Mouse (Mus musculus) megakaryocyte-erythroid progenitor cell, adult 5-6 weeks (primary cell): ENCODE measurements at regions not wholly inside any gene's neighbourhood (a gene's known extent, or its start where the extent isn't known, plus 50 kb on each side); places are given as distances from the start of the nearest gene placed in this dataset.

Source experiments
- ATAC-seq: replicated peaks from 2 replicates; pipeline ENCODE4 v1.8.0; 2016; ENCODE audit warnings: mild to moderate bottlenecking, inconsistent platforms; ENCODE audit not compliant: severe bottlenecking, poor library complexity, low FRiP score, low TSS enrichment

DNA sequence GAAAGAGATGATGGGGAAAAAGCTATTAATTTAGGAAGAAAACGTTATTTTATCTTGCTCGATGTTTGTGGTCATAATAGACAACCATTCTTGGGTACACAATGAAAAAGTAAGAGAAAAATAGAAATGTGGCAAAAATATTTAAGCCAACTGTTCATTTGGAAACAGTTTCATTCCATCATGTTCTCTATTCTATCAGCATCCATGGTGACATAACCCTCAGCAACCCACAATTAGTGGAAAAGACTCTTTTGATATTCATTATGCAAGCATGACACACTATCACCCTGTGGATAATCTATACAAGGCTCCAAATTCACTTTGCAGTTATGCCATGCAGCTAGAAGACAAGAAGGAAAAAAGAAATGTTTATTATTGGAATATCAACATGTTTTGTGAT is 118.7 kb upstream of the Pter start:
- ATAC-seq, result no peak

- ATAC-seq, result no peak
Observed at GRCm38 (mm10) chr2:12808466-12808865, 115.4 kb upstream of the Pter start.

GRCm38 (mm10) chr2:12815339-12815738 is 108.5 kb upstream of the Pter start:
- no peak for ATAC-seq

- no peak for ATAC-seq
Observed at GRCm38 (mm10) chr2:12825902-12826301, 97.9 kb upstream of the Pter start.

- no peak for ATAC-seq
Observed at GRCm38 (mm10) chr2:12833579-12833978, 90.3 kb upstream of the Pter start.

DNA sequence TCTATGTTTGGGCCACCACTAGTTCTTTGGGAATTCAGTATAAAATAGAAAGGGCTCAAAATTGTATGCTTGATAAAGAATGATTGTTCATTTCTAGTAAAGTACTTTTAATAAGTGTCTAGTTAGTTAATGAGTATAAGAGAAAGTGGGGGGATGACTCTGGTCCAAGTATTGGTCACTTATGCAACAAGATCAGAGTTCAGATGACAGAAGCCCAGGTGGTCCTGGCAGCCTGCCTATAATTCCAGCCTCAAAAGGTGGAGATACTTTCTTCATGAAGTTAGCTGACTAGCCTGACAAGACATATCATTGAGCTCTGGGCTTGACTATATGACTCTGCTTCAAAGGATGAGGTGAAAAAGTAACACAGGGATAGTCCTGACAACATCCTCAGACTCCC is 57.3 kb upstream of the Pter start:
- ATAC-seq, result no peak

DNA sequence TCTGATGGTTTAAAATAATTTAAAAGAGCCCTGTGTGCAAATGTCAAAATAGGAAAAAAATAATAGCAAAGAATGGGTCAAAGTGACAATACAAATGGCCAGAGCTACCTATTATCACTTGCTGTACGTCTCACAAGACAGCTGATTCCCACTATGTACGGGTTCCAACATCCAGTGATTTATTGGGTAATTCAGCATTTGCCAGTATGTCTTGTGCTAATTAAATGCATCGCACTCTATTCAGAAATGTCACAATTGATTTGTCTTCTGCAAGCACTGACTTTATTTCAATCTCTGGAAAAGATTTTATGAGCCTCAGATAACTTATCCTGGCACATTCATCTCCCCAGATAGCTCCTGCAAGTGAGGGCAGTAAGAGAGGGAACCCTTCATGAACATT is 55.1 kb upstream of the Pter start:
- no peak for ATAC-seq
